Mouse (Mus musculus) brain, embryonic 14.5 days (tissue): ENCODE measurements around the gene Fig4.

Experiments used
- CTCF ChIP-seq: fragments of 200-500 bp; IDR thresholded peaks from 2 replicates; pipeline ENCODE4 v1.5.1; 2012; ENCODE audit warnings: inconsistent platforms, mild to moderate bottlenecking, moderate library complexity, borderline replicate concordance; ENCODE audit not compliant: insufficient read depth, insufficient read length; ENCODE audit errors: extremely low read depth
- POLR2A ChIP-seq: fragments of 200-500 bp; IDR thresholded peaks from 2 replicates; pipeline ENCODE4 v1.6.1; 2012; ENCODE audit warnings: mild to moderate bottlenecking, inconsistent platforms, borderline replicate concordance; ENCODE audit not compliant: poor library complexity, insufficient read depth, insufficient read length, severe bottlenecking; ENCODE audit errors: extremely low read depth

DNA sequence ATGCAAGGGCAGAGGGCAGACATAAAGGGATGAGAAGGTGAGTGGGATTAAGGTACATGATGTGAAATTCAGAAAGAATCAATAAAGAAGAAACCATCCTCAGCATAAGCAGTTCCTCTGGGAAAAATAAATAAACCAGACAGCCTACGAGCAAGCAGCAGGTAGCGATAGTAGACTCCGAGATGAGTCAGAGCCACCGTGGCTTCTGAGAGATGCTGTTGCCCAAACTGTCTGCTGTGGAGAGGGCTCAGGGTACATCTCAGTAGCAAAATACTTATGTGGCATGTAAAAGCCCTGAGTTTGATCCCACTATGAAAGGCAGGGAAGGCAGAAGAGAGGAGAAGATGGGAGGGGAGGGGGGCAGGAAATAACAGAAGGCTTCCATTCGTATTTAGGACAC is 56.9 kb downstream of the Fig4 start:
- TF ChIP-seq CTCF: no peak
- no peak for TF ChIP-seq POLR2A
